Mouse (Mus musculus) embryonic facial prominence, embryonic 15.5 days (tissue): ENCODE measurements around the gene Slf2. TPM values are rescaled to one million over a fixed set of nuclear protein-coding genes. Genes with fewer than 3 reads are reported as not detected.

Experiments
- ATAC-seq: fragments of 200-750 bp; cut with Nextera tagmentation; 2 replicates; pipeline ENCODE4 v1.8.0; 2017; ENCODE audit warnings: low read depth, moderate TSS enrichment; ENCODE audit not compliant: insufficient number of reproducible peaks, low FRiP score, low TSS enrichment
- H3K27ac ChIP-seq: fragments of 300-500 bp; sonication (generic); replicated peaks from 2 replicates; pipeline ENCODE4 v1.5.1; 2015; ENCODE audit warnings: mild to moderate bottlenecking, inconsistent platforms
- H3K27me3 ChIP-seq: fragments of 300-500 bp; sonication (generic); 2 replicates; pipeline ENCODE4 v1.6.1; 2015; ENCODE audit warnings: inconsistent platforms
- H3K36me3 ChIP-seq: fragments of 300-500 bp; sonication (generic); 2 replicates; pipeline ENCODE4 v1.6.1; 2015; ENCODE audit warnings: mild to moderate bottlenecking, inconsistent platforms
- H3K4me1 ChIP-seq: fragments of 300-500 bp; sonication (generic); 2 replicates; pipeline ENCODE4 v1.6.1; 2015; ENCODE audit warnings: inconsistent platforms
- H3K4me2 ChIP-seq: fragments of 300-500 bp; sonication (generic); replicated peaks from 2 replicates; pipeline ENCODE4 v1.6.1; 2015; ENCODE audit warnings: mild to moderate bottlenecking, inconsistent platforms
- H3K4me3 ChIP-seq: fragments of 300-500 bp; sonication (generic); replicated peaks from 2 replicates; pipeline ENCODE4 v1.5.1; 2015; ENCODE audit warnings: mild to moderate bottlenecking, inconsistent platforms
- H3K9ac ChIP-seq: fragments of 300-500 bp; sonication (generic); 2 replicates; pipeline ENCODE4 v1.6.1; 2015; ENCODE audit warnings: inconsistent platforms
- H3K9me3 ChIP-seq: fragments of 300-500 bp; sonication (generic); replicated peaks from 2 replicates; pipeline ENCODE4 v1.6.1; 2016; ENCODE audit warnings: inconsistent platforms
- WGBS: fragments of 180-500 bp; shearing (Covaris S2); methylation state at CpG from one replicate; pipeline ENCODE4 v1.1.7; 2015; 5-methylcytosine and 5-hydroxymethylcytosine counted together
- polyA plus RNA-seq: library from polyadenylated mRNA; unstranded; fragments of >200 nt; fragmentation: Nextera tagmentation; extraction: Ambion mirVana; gene quantifications from 2 replicates; pipeline ENCODE4 v1.2.1, GENCODE M21; 2015

Gene Slf2
- polyA plus RNA-seq, 1 experiment from 2014 or later, result 27.1 TPM

DNA sequence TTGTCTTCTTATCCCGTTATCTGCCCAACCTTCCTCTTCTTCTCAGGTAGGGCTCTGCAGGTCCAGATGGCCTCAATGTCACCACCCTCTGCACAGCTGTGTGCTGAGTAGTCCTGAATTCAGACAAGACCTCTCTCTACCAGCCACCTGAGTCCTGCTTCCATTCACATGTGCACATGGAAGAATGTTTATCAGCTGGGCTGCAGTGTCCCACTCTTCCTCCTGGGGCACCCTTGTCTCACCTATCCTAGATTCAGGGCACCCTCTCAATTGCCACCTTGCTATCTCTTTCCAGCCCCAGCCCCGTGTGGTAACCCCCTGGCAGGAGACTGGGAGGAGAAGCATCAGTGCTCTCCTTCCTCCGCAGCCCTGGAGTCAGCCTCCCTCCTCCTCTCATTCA, 71.3 kb downstream of the Slf2 start:
- Histone ChIP-seq H3K9ac (no peak overlapping the region), H3K9me3 (no peaks in the 10 kb centered on the region), H3K27me3 (no peaks in the 10 kb centered on the region), H3K36me3 (peaks cover 46% of the 10 kb centered on the region), H3K4me1 (peaks cover 16% of the 10 kb centered on the region), H3K27ac (no peak overlapping the region), H3K4me2 (no peak overlapping the region), H3K4me3 (no peak overlapping the region)
- ATAC-seq, result no peak
- 62% methylated on average over 3 of the region's 3 CpGs for WGBS

DNA sequence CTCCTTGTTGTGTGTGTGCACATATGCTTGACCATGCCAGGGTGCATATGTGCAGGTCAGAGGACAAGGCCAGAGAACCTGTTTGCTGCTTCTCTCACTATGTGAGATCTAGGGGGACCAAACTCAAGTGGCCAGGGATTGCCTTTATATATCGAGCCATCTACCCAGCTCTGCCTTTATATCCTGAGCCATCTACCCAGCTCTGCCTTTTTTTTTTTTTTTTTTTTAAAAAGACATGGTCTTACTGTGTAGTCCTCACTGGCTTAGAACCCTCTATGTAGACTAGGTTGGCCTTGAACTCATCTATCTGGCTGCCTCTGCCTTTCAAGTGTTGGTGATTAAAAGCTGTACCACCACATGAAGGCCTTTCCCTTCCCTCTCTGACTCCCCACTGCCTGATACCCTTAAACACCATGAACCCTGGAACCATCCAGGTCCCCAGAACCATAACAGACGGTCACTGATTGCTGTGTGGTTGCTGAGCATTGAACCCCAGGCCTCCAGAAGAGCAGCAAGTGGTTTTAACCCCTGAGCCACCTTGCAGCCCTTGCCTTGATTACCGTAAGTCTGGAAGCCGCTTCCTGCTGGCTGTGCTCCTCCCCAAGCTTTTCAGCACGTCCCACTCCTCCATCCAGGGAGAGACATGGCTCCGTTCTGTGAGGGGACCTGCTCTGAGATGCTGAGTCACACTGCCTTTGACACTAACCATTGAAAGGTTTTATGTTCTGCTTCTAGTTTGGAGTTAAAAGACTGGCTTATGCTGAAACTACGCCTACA, 73.0 kb downstream of the Slf2 start:
- Histone ChIP-seq H3K27me3 (no peaks in the 10 kb centered on the region), H3K9me3 (no peaks in the 10 kb centered on the region), H3K4me1 (peaks cover 28% of the 10 kb centered on the region), H3K4me3 (no peak overlapping the region), H3K9ac (no peak overlapping the region), H3K4me2 (no peak overlapping the region), H3K27ac (no peak overlapping the region), H3K36me3 (peaks cover 42% of the 10 kb centered on the region)
- WGBS, result 88% methylated on average over 7 of the region's 7 CpGs
- ATAC-seq, result no peak

DNA sequence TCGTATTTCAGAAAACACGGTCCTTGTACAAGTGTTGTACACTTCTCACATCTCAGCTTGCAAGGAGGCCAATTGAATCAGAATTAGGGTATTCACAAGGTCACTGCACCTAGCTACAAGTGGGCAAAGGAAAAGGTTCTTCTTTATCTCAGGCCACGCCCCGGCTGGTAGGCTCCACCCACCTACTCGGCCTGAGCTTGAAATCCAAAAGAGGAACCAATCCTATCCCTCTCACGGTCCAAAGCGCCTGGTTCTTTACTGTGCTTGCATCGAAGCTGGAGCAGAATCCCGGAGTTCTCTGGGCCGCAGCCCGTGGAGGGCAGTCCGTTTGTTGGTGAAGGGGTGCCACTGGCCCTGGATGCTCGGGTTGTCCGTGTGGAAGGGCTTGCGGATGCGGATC, 74.5 kb downstream of the Slf2 start, which contains the start of gene Twnk:
Gene Twnk, plus strand, starts transcription at position 220 of the 400 bp plus-strand sequence.
- Histone ChIP-seq H3K4me2 (peak within 1 kb of the TSS; percentile 79), H3K9ac (peak within 1 kb of the TSS; percentile 77), H3K4me3 (peak within 1 kb of the TSS; percentile 97), H3K27me3 (no peaks in the 10 kb centered on the region), H3K36me3 (peaks cover 47% of the 10 kb centered on the region), H3K9me3 (no peaks in the 10 kb centered on the region), H3K27ac (peak within 1 kb of the TSS; percentile 83), H3K4me1 (peaks cover 28% of the 10 kb centered on the region)
- 10% methylated on average over 16 of the region's 16 CpGs for WGBS
- ATAC-seq, result no peak

DNA sequence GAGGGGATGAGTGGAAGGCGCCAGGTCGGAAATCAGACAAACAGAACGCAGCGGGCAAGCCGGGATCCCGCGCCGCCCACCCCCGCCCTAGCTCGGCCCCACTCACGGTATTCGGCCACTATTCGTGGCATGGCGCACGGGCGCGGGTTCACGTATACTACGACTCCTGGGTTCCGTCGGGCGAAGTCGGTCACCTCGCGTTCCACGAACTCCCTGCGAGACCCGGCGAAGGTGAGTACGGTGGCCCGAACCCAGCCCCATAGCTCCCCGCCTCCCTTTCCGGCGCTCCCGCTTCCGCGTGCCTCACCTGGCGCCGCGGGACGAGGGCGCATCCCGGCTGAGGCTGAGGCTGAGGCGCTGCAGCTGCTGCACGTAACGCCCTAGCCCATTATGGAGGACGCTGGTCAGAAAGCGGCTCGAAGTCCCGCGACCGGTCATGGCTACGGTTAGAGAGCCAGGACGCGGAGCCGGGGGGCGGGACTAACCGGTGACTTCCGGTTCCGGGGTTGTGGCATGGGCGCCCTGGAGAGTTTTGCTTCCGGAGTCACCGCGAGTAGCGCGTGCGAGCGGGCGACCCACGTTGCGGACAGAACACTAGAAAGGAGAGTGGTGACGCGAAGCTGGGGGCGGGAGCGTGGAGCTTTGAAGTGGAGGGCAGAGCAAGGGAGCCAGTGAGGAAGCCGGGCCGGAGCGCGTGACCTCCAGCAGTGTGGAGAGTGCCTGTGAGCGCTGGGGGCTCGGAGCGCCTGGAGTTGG, 75.2 kb downstream of the Slf2 start, which contains the start of gene Mrpl43:
Gene Mrpl43, minus strand, starts transcription at position 486 of the 756 bp plus-strand sequence.
- under 1% methylated on average over 82 of the region's 82 CpGs for WGBS
- peak; percentile 88 for ATAC-seq
- peaks cover 46% of the 10 kb centered on the region for H3K36me3 ChIP-seq
- H3K9me3 ChIP-seq, result no peaks in the 10 kb centered on the region
- H3K4me2 ChIP-seq, result peak within 1 kb of the TSS; percentile 79
- H3K27me3 ChIP-seq, result no peaks in the 10 kb centered on the region
- peak within 1 kb of the TSS; percentile 83 for H3K27ac ChIP-seq
- H3K4me1 ChIP-seq, result peaks cover 28% of the 10 kb centered on the region
- H3K4me3 ChIP-seq, result peak within 1 kb of the TSS; percentile 97
- peak within 1 kb of the TSS; percentile 77 for H3K9ac ChIP-seq

DNA sequence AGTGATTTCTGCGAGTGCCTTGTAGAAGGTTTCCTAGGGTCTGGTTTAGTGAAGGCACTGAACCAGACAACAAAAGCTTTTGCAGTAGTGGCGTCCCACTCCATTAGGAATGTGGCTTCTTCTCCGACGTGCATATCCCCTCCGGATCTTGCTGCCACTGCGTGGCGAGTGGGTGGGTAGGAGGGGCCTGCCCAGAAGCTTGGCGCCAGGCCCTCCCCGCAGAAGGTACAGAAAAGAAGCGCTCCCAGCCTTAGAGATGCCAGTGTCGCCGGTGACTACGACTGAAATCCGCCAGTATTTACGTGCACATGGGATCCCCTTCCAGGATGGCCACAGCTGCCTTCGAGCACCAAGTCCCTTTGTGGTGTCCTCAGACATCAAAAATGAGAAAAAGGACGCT, 76.1 kb downstream of the Slf2 start:
- Histone ChIP-seq H3K27ac (peak overlapping the region; percentile 83), H3K36me3 (peaks cover 51% of the 10 kb centered on the region), H3K9ac (peak overlapping the region; percentile 77; the same call in 1 of the 2 replicates), H3K4me1 (peaks cover 28% of the 10 kb centered on the region), H3K27me3 (no peaks in the 10 kb centered on the region), H3K4me3 (peak overlapping the region; percentile 97), H3K4me2 (peak overlapping the region; percentile 79), H3K9me3 (no peaks in the 10 kb centered on the region)
- ATAC-seq, result no peak
- 33% methylated on average over 17 of the region's 17 CpGs for WGBS

DNA sequence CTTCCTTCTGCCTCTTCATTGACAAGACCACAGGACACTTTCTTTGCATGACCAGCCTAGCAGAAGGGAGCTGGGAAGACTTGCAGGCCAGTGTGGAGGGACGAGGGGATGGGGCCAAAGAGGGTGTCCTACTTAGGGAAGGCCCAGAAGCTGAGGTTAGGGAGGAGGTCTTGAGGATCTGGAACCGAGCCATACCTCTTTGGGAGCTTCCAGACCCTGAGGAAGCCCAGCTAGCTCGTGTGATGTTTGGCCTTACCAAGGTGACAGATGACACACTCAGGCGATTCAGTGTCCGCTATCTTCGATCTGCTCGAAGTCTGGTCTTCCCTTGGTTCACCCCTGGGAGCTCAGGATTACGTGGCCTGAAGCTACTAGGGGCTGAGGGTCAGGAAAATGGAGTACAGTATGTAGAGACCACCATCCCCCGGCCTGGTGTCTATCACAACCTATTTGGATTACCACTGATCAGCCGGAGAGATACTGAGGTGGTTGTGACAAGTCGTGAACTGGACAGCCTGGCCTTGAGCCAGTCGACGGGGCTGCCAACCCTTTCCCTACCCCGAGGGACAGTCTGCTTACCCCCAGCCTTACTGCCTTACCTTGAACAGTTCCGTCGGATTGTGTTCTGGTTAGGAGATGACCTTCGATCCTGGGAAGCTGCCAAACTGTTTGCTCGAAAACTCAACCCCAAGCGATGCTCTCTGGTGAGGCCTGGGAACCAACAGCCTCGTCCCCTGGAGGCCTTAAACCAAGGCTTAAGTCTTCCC, 76.7 kb downstream of the Slf2 start:
- peaks cover 32% of the 10 kb centered on the region for H3K4me1 ChIP-seq
- peak overlapping the region; percentile 79 for H3K4me2 ChIP-seq
- H3K9me3 ChIP-seq, result no peaks in the 10 kb centered on the region
- 0 out of 2 replicates have a peak overlapping the region, but pooled peaks have one; percentile 83 for H3K27ac ChIP-seq
- H3K9ac ChIP-seq, result no peak overlapping the region
- H3K27me3 ChIP-seq, result no peaks in the 10 kb centered on the region
- WGBS, result 89% methylated on average over 20 of the region's 20 CpGs
- peaks cover 51% of the 10 kb centered on the region for H3K36me3 ChIP-seq
- H3K4me3 ChIP-seq, result peak overlapping the region; percentile 97
- no peak for ATAC-seq

DNA sequence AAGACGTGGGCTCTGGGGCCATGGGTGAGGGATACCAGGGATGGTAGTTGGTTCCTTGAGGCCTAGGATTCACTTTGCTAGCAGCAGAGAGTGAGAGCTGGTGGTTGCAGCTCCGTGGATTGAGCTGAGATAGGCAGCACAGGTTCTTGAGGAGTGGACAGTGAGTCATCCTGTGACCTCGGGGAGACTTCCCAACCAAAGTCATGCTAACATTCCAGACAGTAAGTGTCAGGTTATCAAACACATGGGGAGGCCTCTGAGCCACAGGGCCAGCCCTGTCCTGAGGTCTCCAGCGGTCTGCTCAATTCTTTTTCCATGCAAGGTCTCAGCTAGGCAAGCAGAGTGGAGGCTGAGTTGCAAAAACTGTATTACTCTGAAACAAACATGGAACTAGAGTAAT, 79.7 kb downstream of the Slf2 start:
- Histone ChIP-seq H3K9ac (no peak overlapping the region), H3K9me3 (no peaks in the 10 kb centered on the region), H3K4me2 (no peak overlapping the region), H3K4me1 (peaks cover 52% of the 10 kb centered on the region), H3K27me3 (no peaks in the 10 kb centered on the region), H3K36me3 (peaks cover 31% of the 10 kb centered on the region), H3K4me3 (no peak overlapping the region), H3K27ac (no peak overlapping the region)
- 84% methylated on average over 4 of the region's 4 CpGs for WGBS
- ATAC-seq, result no peak

DNA sequence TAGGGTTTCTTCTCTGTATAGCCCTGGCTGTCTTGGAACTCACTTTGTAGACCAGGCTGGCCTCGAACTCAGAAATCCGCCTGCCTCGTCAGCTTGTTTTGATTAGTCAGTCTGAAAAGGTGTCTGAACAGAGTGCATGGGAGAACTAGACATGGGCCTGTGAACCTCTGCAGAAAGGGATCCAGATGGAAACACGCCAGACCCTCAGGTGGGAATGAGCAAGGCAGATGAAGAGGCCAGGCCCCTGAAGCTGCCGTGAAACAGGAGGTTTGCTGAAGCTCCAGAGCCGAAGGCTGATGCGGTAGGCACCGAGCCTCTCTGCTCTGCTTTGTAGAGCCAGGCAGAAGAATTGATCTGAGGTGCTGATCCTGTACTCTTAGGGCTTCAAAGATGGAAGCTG, 81.3 kb downstream of the Slf2 start:
- no peak overlapping the region for H3K4me2 ChIP-seq
- no peaks in the 10 kb centered on the region for H3K9me3 ChIP-seq
- peaks cover 60% of the 10 kb centered on the region for H3K4me1 ChIP-seq
- H3K27ac ChIP-seq, result 0 out of 2 replicates have a peak overlapping the region, but pooled peaks have one; percentile 22
- no peak overlapping the region for H3K4me3 ChIP-seq
- no peak overlapping the region for H3K9ac ChIP-seq
- no peaks in the 10 kb centered on the region for H3K27me3 ChIP-seq
- 72% methylated on average over 8 of the region's 8 CpGs for WGBS
- peaks cover 31% of the 10 kb centered on the region for H3K36me3 ChIP-seq
- no peak for ATAC-seq

DNA sequence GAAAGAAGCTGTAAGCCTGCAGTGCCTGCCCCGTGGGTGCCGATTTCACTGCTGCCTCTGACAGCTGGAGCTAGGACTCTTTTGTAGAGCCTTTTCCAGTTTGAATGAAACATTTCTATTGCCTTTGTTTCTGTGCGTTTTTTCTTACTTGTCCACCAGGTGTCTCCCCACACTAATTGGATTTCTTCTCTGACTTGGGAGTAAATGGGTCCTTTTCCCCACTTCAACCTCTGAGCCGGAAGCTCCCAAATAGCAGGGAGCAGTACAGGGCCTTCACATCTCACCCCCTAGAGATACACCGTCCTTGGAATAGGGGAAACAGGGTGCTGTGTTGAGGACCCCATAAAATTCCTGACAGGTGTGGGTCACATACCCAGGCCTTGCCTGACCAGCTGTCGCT, 81.7 kb downstream of the Slf2 start:
- Histone ChIP-seq H3K27ac (peak overlapping the region; percentile 100; the same call in 1 of the 2 replicates), H3K36me3 (peaks cover 31% of the 10 kb centered on the region), H3K9me3 (no peaks in the 10 kb centered on the region), H3K4me2 (no peak overlapping the region), H3K4me1 (peaks cover 59% of the 10 kb centered on the region), H3K4me3 (no peak overlapping the region), H3K27me3 (no peaks in the 10 kb centered on the region), H3K9ac (no peak overlapping the region)
- 27% methylated on average over 6 of the region's 6 CpGs for WGBS
- no peak for ATAC-seq

DNA sequence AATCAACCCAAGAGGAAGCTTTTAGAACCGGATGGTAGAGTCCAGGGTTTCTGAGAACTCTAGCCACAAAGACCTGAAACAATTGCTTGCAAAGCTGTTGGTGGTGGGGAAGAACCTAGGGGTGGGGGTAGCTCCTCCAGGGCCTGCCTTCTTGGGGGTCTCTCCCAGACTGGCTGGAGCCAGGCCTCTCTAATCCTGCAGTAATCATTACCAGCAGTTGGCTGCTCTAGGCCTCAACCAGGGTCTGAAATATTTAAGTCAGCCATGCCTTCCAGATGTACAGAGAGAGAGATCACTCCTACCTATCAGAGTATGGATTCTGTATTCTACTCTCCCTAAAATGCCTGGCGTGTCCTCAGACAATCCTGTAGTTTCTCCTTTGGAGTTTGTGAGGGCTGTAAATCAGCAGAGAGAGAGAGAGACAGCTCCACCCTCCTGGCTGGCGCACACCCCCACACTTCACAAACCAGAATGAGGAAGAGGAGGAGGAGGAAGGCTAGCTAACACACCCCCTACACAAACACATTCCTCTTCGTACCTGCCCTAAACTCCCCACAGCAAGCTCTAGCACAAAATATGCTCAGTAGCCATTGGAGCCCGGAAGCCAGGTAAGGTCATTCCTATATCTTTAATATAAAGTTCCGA, 82.8 kb downstream of the Slf2 start:
- peaks cover 29% of the 10 kb centered on the region for H3K36me3 ChIP-seq
- no peak overlapping the region for H3K4me2 ChIP-seq
- WGBS, result 34% methylated on average over 6 of the region's 6 CpGs
- peak overlapping the region; percentile 100 for H3K27ac ChIP-seq
- H3K9me3 ChIP-seq, result no peaks in the 10 kb centered on the region
- no peak for ATAC-seq
- H3K4me1 ChIP-seq, result peaks cover 51% of the 10 kb centered on the region
- no peaks in the 10 kb centered on the region for H3K27me3 ChIP-seq
- H3K4me3 ChIP-seq, result no peak overlapping the region
- H3K9ac ChIP-seq, result no peak overlapping the region
